Mouse (Mus musculus) hindbrain, postnatal 0 days (tissue): Measurements from ENCODE around the gene Maml3. TPM values are rescaled to one million over a fixed set of nuclear protein-coding genes. Genes with fewer than 3 reads are reported as not detected.

Source experiments
- ATAC-seq: fragments of 200-750 bp; cut with Nextera tagmentation; 2 replicates; pipeline ENCODE4 v1.8.0; 2017; ENCODE audit warnings: mild to moderate bottlenecking, moderate TSS enrichment, moderate library complexity
- DNase-seq: peaks from one replicate; pipeline ENCODE4 v3.0.0-alpha.2; 2015; ENCODE audit warnings: low spot score
- H3K27ac ChIP-seq: fragments of 300-500 bp; sonication (generic); 2 replicates; pipeline ENCODE4 v1.5.1; 2014; ENCODE audit warnings: mild to moderate bottlenecking
- H3K27me3 ChIP-seq: fragments of 300-500 bp; sonication (generic); 2 replicates; pipeline ENCODE4 v1.6.1; 2014; ENCODE audit warnings: low read length, mixed read lengths; ENCODE audit not compliant: insufficient read depth
- H3K36me3 ChIP-seq: fragments of 300-500 bp; sonication (generic); 2 replicates; pipeline ENCODE4 v1.6.1; 2014; ENCODE audit warnings: low read length, mixed read lengths; ENCODE audit not compliant: insufficient read depth
- H3K4me1 ChIP-seq: fragments of 300-500 bp; sonication (generic); 2 replicates; pipeline ENCODE4 v1.6.1; 2014; ENCODE audit warnings: antibody characterized with exemption, low read length, mixed read lengths; ENCODE audit not compliant: insufficient read depth
- H3K4me2 ChIP-seq: fragments of 300-500 bp; sonication (generic); 2 replicates; pipeline ENCODE4 v1.6.1; 2014; ENCODE audit warnings: low read depth, mild to moderate bottlenecking, low read length, moderate library complexity, mixed read lengths
- H3K4me3 ChIP-seq: fragments of 300-500 bp; sonication (generic); 2 replicates; pipeline ENCODE4 v1.5.1; 2014; ENCODE audit warnings: low read length
- H3K9ac ChIP-seq: fragments of 300-500 bp; sonication (generic); replicated peaks from 2 replicates; pipeline ENCODE4 v1.6.1; 2014; ENCODE audit warnings: mild to moderate bottlenecking, low read length, moderate library complexity, mixed read lengths
- H3K9me3 ChIP-seq: fragments of 300-500 bp; sonication (generic); 2 replicates; pipeline ENCODE4 v1.6.1; 2016; ENCODE audit warnings: low read length, mixed read lengths
- CTCF ChIP-seq: IDR thresholded peaks from 2 replicates; pipeline ENCODE4 v1.5.1; 2016; ENCODE audit warnings: antibody characterized with exemption, control low read depth, low read depth
- WGBS: fragments of 180-500 bp; shearing (Covaris S2); extraction: QIAGEN DNeasy Blood & Tissue Kit; methylation state at CpG from one replicate; pipeline ENCODE4 v1.1.7; 2014; 5-methylcytosine and 5-hydroxymethylcytosine counted together
- polyA plus RNA-seq: library from polyadenylated mRNA; unstranded; fragments of >200 nt; fragmentation: Nextera tagmentation; extraction: Ambion mirVana; gene quantifications from 2 replicates; pipeline ENCODE4 v1.2.1, GENCODE M21; 2015
- total RNA-seq: library from RNA; depleted of rRNA; stranded (reverse); fragments of >200 nt; gene quantifications from 2 replicates; pipeline ENCODE4 v1.2.3, GENCODE M21; 2014

The Maml3 gene
- total and polyA plus RNA-seq, 2 experiments from 2014 or later = 4.8 to 18.8 TPM

GRCm38 (mm10) chr3:51854152-51854551 is 250.7 kb downstream of the Maml3 start:
- Histone ChIP-seq H3K4me2 (no peak overlapping the region), H3K36me3 (no peaks in the 10 kb centered on the region), H3K4me1 (no peaks in the 10 kb centered on the region), H3K27me3 (no peaks in the 10 kb centered on the region), H3K9ac (no peak overlapping the region), H3K9me3 (no peaks in the 10 kb centered on the region), H3K27ac (no peak overlapping the region), H3K4me3 (no peak overlapping the region)
- ATAC-seq = peak; percentile 50
- TF ChIP-seq CTCF = no peak
- no peak for DNase-seq
- 76% methylated on average over 10 of the region's 10 CpGs for WGBS

GRCm38 (mm10) chr3:51853610-51854009 is 251.3 kb downstream of the Maml3 start:
- H3K27me3 ChIP-seq = no peaks in the 10 kb centered on the region
- no peak overlapping the region for H3K4me2 ChIP-seq
- 44% methylated on average over 7 of the region's 7 CpGs for WGBS
- DNase-seq (peak; percentile 31), ATAC-seq (no peak)
- no peak overlapping the region for H3K27ac ChIP-seq
- no peaks in the 10 kb centered on the region for H3K9me3 ChIP-seq
- H3K4me1 ChIP-seq = no peaks in the 10 kb centered on the region
- H3K4me3 ChIP-seq = no peak overlapping the region
- no peaks in the 10 kb centered on the region for H3K36me3 ChIP-seq
- TF ChIP-seq CTCF = no peak
- H3K9ac ChIP-seq = no peak overlapping the region

- WGBS = 83% methylated on average over 3 of the region's 3 CpGs
- no peaks in the 10 kb centered on the region for H3K4me1 ChIP-seq
- ATAC-seq (no peak), DNase-seq (no peak)
- H3K9ac ChIP-seq = no peak overlapping the region
- H3K4me2 ChIP-seq = no peak overlapping the region
- H3K4me3 ChIP-seq = no peak overlapping the region
- no peaks in the 10 kb centered on the region for H3K27me3 ChIP-seq
- H3K36me3 ChIP-seq = no peaks in the 10 kb centered on the region
- H3K27ac ChIP-seq = no peak overlapping the region
- H3K9me3 ChIP-seq = no peaks in the 10 kb centered on the region
- peak; percentile 45 for TF ChIP-seq CTCF
Measured at GRCm38 (mm10) chr3:51852692-51853091, 252.2 kb downstream of the Maml3 start.

- DNase-seq = peak; percentile 62
- no peak for ATAC-seq
- no peak overlapping the region for H3K9ac ChIP-seq
- H3K27ac ChIP-seq = no peak overlapping the region
- H3K4me2 ChIP-seq = no peak overlapping the region
- WGBS = 56% methylated on average over 7 of the region's 7 CpGs
- H3K4me3 ChIP-seq = no peak overlapping the region
- H3K27me3 ChIP-seq = no peaks in the 10 kb centered on the region
- TF ChIP-seq CTCF = peak; percentile 26; the same call in 1 of the 2 replicates
- H3K36me3 ChIP-seq = no peaks in the 10 kb centered on the region
- H3K9me3 ChIP-seq = no peaks in the 10 kb centered on the region
- H3K4me1 ChIP-seq = no peaks in the 10 kb centered on the region
Measured at GRCm38 (mm10) chr3:51851596-51851995, 253.3 kb downstream of the Maml3 start.

GRCm38 (mm10) chr3:51849462-51849861 is 255.4 kb downstream of the Maml3 start:
- Histone ChIP-seq H3K4me3 (no peak overlapping the region), H3K9me3 (no peaks in the 10 kb centered on the region), H3K4me1 (no peaks in the 10 kb centered on the region), H3K9ac (no peak overlapping the region), H3K4me2 (no peak overlapping the region), H3K27me3 (no peaks in the 10 kb centered on the region), H3K36me3 (no peaks in the 10 kb centered on the region), H3K27ac (no peak overlapping the region)
- no peak for TF ChIP-seq CTCF
- no peak for ATAC-seq
- WGBS = 93% methylated on average over 6 of the region's 6 CpGs
- DNase-seq = no peak

- DNase-seq (no peak), ATAC-seq (no peak)
- WGBS = 89% methylated on average over 4 of the region's 4 CpGs
- peaks cover 3% of the 10 kb centered on the region; the same call in 1 of the 2 replicates for H3K4me1 ChIP-seq
- H3K27me3 ChIP-seq = no peaks in the 10 kb centered on the region
- H3K36me3 ChIP-seq = no peaks in the 10 kb centered on the region
- H3K9me3 ChIP-seq = no peaks in the 10 kb centered on the region
- no peak overlapping the region for H3K27ac ChIP-seq
- no peak overlapping the region for H3K4me3 ChIP-seq
- H3K9ac ChIP-seq = no peak overlapping the region
- H3K4me2 ChIP-seq = no peak overlapping the region
- TF ChIP-seq CTCF = 0 out of 2 replicates have a peak, but pooled peaks have one; percentile 3
Measured at GRCm38 (mm10) chr3:51847262-51847661, 257.6 kb downstream of the Maml3 start.

- no peaks in the 10 kb centered on the region for H3K36me3 ChIP-seq
- no peak for TF ChIP-seq CTCF
- DNase-seq (no peak), ATAC-seq (no peak)
- no peak overlapping the region for H3K4me2 ChIP-seq
- H3K4me3 ChIP-seq = no peak overlapping the region
- 84% methylated on average over 9 of the region's 9 CpGs for WGBS
- no peak overlapping the region for H3K27ac ChIP-seq
- no peaks in the 10 kb centered on the region for H3K9me3 ChIP-seq
- peaks cover 8% of the 10 kb centered on the region; the same call in 1 of the 2 replicates for H3K4me1 ChIP-seq
- H3K9ac ChIP-seq = no peak overlapping the region
- H3K27me3 ChIP-seq = no peaks in the 10 kb centered on the region
Measured at GRCm38 (mm10) chr3:51844255-51844654, 260.6 kb downstream of the Maml3 start.
